Mouse (Mus musculus) heart, adult 2 months (tissue): ENCODE data around the gene Nhlh1.

Source experiments
- CTCF ChIP-seq: fragments of 200-600 bp; IDR thresholded peaks from 2 replicates; pipeline ENCODE4 v1.8.1; 2022; ENCODE audit warnings: antibody characterized with exemption, mild to moderate bottlenecking, moderate library complexity
- EP300 ChIP-seq: fragments of 200-500 bp; IDR thresholded peaks from 2 replicates; pipeline ENCODE4 v1.6.1; 2011; ENCODE audit warnings: low read depth, low read length, control low read depth; ENCODE audit not compliant: insufficient read depth
- POLR2A ChIP-seq: fragments of 200-500 bp; IDR thresholded peaks from 2 replicates; pipeline ENCODE4 v1.6.1; 2011; ENCODE audit warnings: mild to moderate bottlenecking, low read depth, low read length, control low read depth; ENCODE audit not compliant: insufficient read depth

DNA sequence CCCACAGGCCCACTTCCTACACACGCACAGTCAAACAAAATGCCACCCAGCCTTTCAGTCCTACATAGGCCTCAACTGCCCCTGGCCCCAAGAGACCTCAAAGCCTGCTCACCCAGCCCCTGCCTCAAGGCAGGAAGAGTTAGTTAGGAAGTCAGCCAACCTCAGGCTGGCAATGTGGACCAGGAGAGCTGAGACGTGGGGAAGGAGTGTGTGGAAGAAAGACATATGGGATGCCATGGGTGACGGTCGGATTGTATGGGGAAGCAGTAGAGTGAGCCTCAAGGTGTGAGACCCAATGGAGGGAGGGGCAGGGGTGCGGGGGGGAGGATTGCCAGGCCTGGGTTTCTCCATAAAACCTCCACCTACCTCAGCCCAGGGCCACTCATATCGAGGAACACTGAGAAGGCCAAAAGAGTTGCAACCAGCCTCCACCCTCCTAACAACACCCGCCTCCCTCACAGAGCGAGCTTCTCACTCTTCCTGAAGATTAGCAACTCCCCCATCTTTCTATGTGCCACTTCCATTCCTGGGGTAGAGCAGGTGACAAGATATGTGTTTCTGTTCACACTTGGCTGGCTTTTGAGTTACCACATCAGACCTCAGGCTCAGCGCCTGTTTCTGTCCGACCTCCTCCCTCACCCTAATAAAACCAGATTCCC, 37.4 kb downstream of the Nhlh1 start:
- no peak for TF ChIP-seq POLR2A
- TF ChIP-seq CTCF, result no peak
- TF ChIP-seq EP300, result no peak
